Mouse (Mus musculus): ENCODE results near the gene Atp5d. TPM values are rescaled to one million over a fixed set of nuclear protein-coding genes. Genes with fewer than 3 reads are reported as not detected.
A peak's percentile ranks its signal among the peaks of the same experiment; 100 is the strongest.

Atp5d gene
- polyA plus RNA-seq, 1 experiment: 1,163 TPM

GRCm38 (mm10) chr10:80147146-80147718 lies 8.8 kb downstream of the Atp5d start:
- no peak for TF ChIP-seq MYOG (IDR thresholded peaks at IDR 0.05; ENCODE audit: control insufficient read depth in 1 of 3, insufficient read depth in 1 of 3, insufficient read length in 2 of 3, low read depth in 2 of 3)
- no peak for TF ChIP-seq CEBPB (IDR thresholded peaks at IDR 0.05; ENCODE audit: insufficient read depth, poor library complexity, severe bottlenecking)
- TF ChIP-seq E2F4 (IDR thresholded peaks at IDR 0.05; ENCODE audit: insufficient read depth): no peak
- no peak for TF ChIP-seq POLR2AphosphoS2 (IDR thresholded peaks at IDR 0.05; ENCODE audit: insufficient read length, low read depth)
- TF ChIP-seq TCF3 (IDR thresholded peaks at IDR 0.05; ENCODE audit: insufficient read length, low read depth): no peak
- TF ChIP-seq POLR2A (IDR thresholded peaks at IDR 0.05; ENCODE audit: insufficient read length, low read depth): no peak
- no peak for TF ChIP-seq USF1 (IDR thresholded peaks at IDR 0.05; ENCODE audit: low read depth)
- no peak for TF ChIP-seq SRF (IDR thresholded peaks at IDR 0.05; ENCODE audit: control insufficient read depth, insufficient read length, low read depth)
- TF ChIP-seq TCF12 (IDR thresholded peaks at IDR 0.05; ENCODE audit: insufficient read depth, poor library complexity, severe bottlenecking): no peak
- no peak for TF ChIP-seq MYOD1 (IDR thresholded peaks at IDR 0.05; ENCODE audit: control insufficient read depth in 1 of 3, insufficient read length in 2 of 3, low read depth in 2 of 3)
- TF ChIP-seq REST (IDR thresholded peaks at IDR 0.05; ENCODE audit: insufficient read depth, insufficient read length): no peak
- no peak for TF ChIP-seq MAX (IDR thresholded peaks at IDR 0.05; ENCODE audit: low read depth)
- Histone ChIP-seq H3K4me3 (peak overlapping the region; percentile 100), H3ac (ENCODE audit: control insufficient read depth, insufficient read length) (no peak overlapping the region), H3K36me3 (ENCODE audit: control insufficient read depth, insufficient read depth) (peaks cover 28% of the 10 kb centered on the region), H3K4me2 (ENCODE audit: low read depth) (peak overlapping the region; percentile 54), H3K79me2 (ENCODE audit: control insufficient read depth, insufficient read depth) (peaks cover 58% of the 10 kb centered on the region), H3K27me3 (ENCODE audit: control insufficient read depth, insufficient read depth, insufficient read length) (no peaks in the 10 kb centered on the region)

- Histone ChIP-seq H3K79me2 (ENCODE audit: control insufficient read depth, insufficient read depth) (peaks cover 58% of the 10 kb centered on the region), H3K36me3 (ENCODE audit: control insufficient read depth, insufficient read depth) (peaks cover 32% of the 10 kb centered on the region)
- no peak for TF ChIP-seq CEBPB (IDR thresholded peaks at IDR 0.05; ENCODE audit: insufficient read depth, poor library complexity, severe bottlenecking)
- no peak for TF ChIP-seq E2F4 (IDR thresholded peaks at IDR 0.05; ENCODE audit: insufficient read depth)
- peak; percentile 95 for TF ChIP-seq POLR2AphosphoS2 (IDR thresholded peaks at IDR 0.05; ENCODE audit: insufficient read length, low read depth)
- peak in 2 of 3 experiments; percentile 56 to 93 for TF ChIP-seq MYOD1 (IDR thresholded peaks at IDR 0.05; ENCODE audit: control insufficient read depth in 1 of 3, insufficient read length in 2 of 3, low read depth in 2 of 3)
- peak in 2 of 3 experiments; percentile 8 to 85 for TF ChIP-seq MYOG (IDR thresholded peaks at IDR 0.05; ENCODE audit: control insufficient read depth in 1 of 3, insufficient read depth in 1 of 3, insufficient read length in 2 of 3, low read depth in 2 of 3)
- TF ChIP-seq POLR2A (IDR thresholded peaks at IDR 0.05; ENCODE audit: insufficient read length, low read depth): peak; percentile 99
Measured at GRCm38 (mm10) chr10:80147719-80148601, 9.5 kb downstream of the Atp5d start, which contains the start of gene Midn. Gene Midn, plus strand, starts transcription at chr10:80148272.

GRCm38 (mm10) chr10:80148610-80149290 lies 10.3 kb downstream of the Atp5d start:
- Histone ChIP-seq H3K4me3 (peak overlapping the region; percentile 100), H3ac (ENCODE audit: control insufficient read depth, insufficient read length) (peak overlapping the region; percentile 69), H3K4me2 (ENCODE audit: low read depth) (peak overlapping the region; percentile 27), H3K36me3 (ENCODE audit: control insufficient read depth, insufficient read depth) (peaks cover 32% of the 10 kb centered on the region), H3K79me2 (ENCODE audit: control insufficient read depth, insufficient read depth) (peaks cover 58% of the 10 kb centered on the region), H3K27me3 (ENCODE audit: control insufficient read depth, insufficient read depth, insufficient read length) (no peaks in the 10 kb centered on the region)
- TF ChIP-seq MYOG (IDR thresholded peaks at IDR 0.05; ENCODE audit: control insufficient read depth in 1 of 3, insufficient read depth in 1 of 3, insufficient read length in 2 of 3, low read depth in 2 of 3) (peak in 2 of 3 experiments; percentile 15 to 18), E2F4 (IDR thresholded peaks at IDR 0.05; ENCODE audit: insufficient read depth) (peak; percentile 44), TCF12 (IDR thresholded peaks at IDR 0.05; ENCODE audit: insufficient read depth, poor library complexity, severe bottlenecking) (no peak), TCF3 (IDR thresholded peaks at IDR 0.05; ENCODE audit: insufficient read length, low read depth) (no peak), MAX (IDR thresholded peaks at IDR 0.05; ENCODE audit: low read depth) (no peak), REST (IDR thresholded peaks at IDR 0.05; ENCODE audit: insufficient read depth, insufficient read length) (no peak), CEBPB (IDR thresholded peaks at IDR 0.05; ENCODE audit: insufficient read depth, poor library complexity, severe bottlenecking) (no peak), POLR2AphosphoS2 (IDR thresholded peaks at IDR 0.05; ENCODE audit: insufficient read length, low read depth) (peak; percentile 32), MYOD1 (IDR thresholded peaks at IDR 0.05; ENCODE audit: control insufficient read depth in 1 of 3, insufficient read length in 2 of 3, low read depth in 2 of 3) (peak in 2 of 3 experiments; percentile 17 to 19), USF1 (IDR thresholded peaks at IDR 0.05; ENCODE audit: low read depth) (no peak), POLR2A (IDR thresholded peaks at IDR 0.05; ENCODE audit: insufficient read length, low read depth) (peak; percentile 44), SRF (IDR thresholded peaks at IDR 0.05; ENCODE audit: control insufficient read depth, insufficient read length, low read depth) (peak; percentile 42)

More at GRCm38 (mm10) chr10:80147719-80148601, 9.5 kb downstream of the Atp5d start, which contains the start of gene Midn:
- H3K4me2 ChIP-seq (ENCODE audit: low read depth): peak within 1 kb of the TSS; percentile 54
- H3K4me3 ChIP-seq: peak within 1 kb of the TSS; percentile 100
- peak within 1 kb of the TSS; percentile 69 for H3ac ChIP-seq (ENCODE audit: control insufficient read depth, insufficient read length)
- no peaks in the 10 kb centered on the region for H3K27me3 ChIP-seq (ENCODE audit: control insufficient read depth, insufficient read depth, insufficient read length)

All from myocyte (in vitro differentiated cells).